Mouse (Mus musculus) limb, embryonic 12.5 days (tissue): ENCODE data around the gene Gm49394. TPM values are rescaled to one million over a fixed set of nuclear protein-coding genes. Genes with fewer than 3 reads are reported as not detected.

ENCODE experiments used
- ATAC-seq: fragments of 200-750 bp; cut with Nextera tagmentation; 2 replicates; pipeline ENCODE4 v1.8.0; 2017; ENCODE audit warnings: low read depth, moderate TSS enrichment; ENCODE audit not compliant: insufficient number of reproducible peaks, insufficient read depth, low FRiP score, low TSS enrichment
- H3K27ac ChIP-seq: fragments of 300-500 bp; sonication (generic); 2 replicates; pipeline ENCODE4 v1.5.1; 2016; ENCODE audit warnings: mild to moderate bottlenecking, moderate library complexity
- H3K27me3 ChIP-seq: fragments of 300-500 bp; sonication (generic); 2 replicates; pipeline ENCODE4 v1.6.1; 2016; ENCODE audit warnings: mild to moderate bottlenecking, moderate library complexity
- H3K36me3 ChIP-seq: fragments of 300-500 bp; sonication (generic); 2 replicates; pipeline ENCODE4 v1.6.1; 2016; ENCODE audit warnings: mild to moderate bottlenecking, moderate library complexity
- H3K4me1 ChIP-seq: fragments of 300-500 bp; sonication (generic); replicated peaks from 2 replicates; pipeline ENCODE4 v1.6.1; 2016
- H3K4me2 ChIP-seq: fragments of 300-500 bp; sonication (generic); 2 replicates; pipeline ENCODE4 v1.6.1; 2016; ENCODE audit warnings: mild to moderate bottlenecking, moderate library complexity
- H3K4me3 ChIP-seq: fragments of 300-500 bp; sonication (generic); replicated peaks from 2 replicates; pipeline ENCODE4 v1.5.1; 2016; ENCODE audit warnings: mild to moderate bottlenecking
- H3K9ac ChIP-seq: fragments of 300-500 bp; sonication (generic); replicated peaks from 2 replicates; pipeline ENCODE4 v1.6.1; 2016; ENCODE audit warnings: mild to moderate bottlenecking, moderate library complexity
- H3K9me3 ChIP-seq: fragments of 300-500 bp; sonication (generic); 2 replicates; pipeline ENCODE4 v1.6.1; 2016; ENCODE audit warnings: mild to moderate bottlenecking, moderate library complexity
- whole genome bisulfite sequencing: fragments of 180-500 bp; shearing (Covaris S2); methylation state at CpG from one replicate; pipeline ENCODE4 v1.1.7; 2016; 5-methylcytosine and 5-hydroxymethylcytosine counted together
- microRNA counts: library from miRNA; unstranded; fragments of <30 nt; microRNA quantifications from one replicate; lab custom pipeline; 2017
- microRNA-seq: library from miRNA; unstranded; fragments of <30 nt; microRNA quantifications from one replicate; pipeline ENCODE4, GENCODE M21; 2017
- polyA plus RNA-seq: library from polyadenylated mRNA; unstranded; fragments of >200 nt; fragmentation: Nextera tagmentation; extraction: Ambion mirVana; gene quantifications from 2 replicates; pipeline ENCODE4 v1.2.1, GENCODE M21; 2016

The Gm49394 gene
- polyA plus RNA-seq, 1 experiment from 2014 or later = not detected

GRCm38 (mm10) chr7:142622180-142622579, 47.6 kb downstream of the Gm49394 start:
- no peak overlapping the region for H3K9ac ChIP-seq
- ATAC-seq = no peak
- H3K27me3 ChIP-seq = no peaks in the 10 kb centered on the region
- H3K9me3 ChIP-seq = no peaks in the 10 kb centered on the region
- H3K27ac ChIP-seq = no peak overlapping the region
- 0 out of 2 replicates have a peak, but pooled peaks cover 12% of the 10 kb centered on the region for H3K36me3 ChIP-seq
- no peak overlapping the region for H3K4me2 ChIP-seq
- WGBS = 80% methylated on average over 4 of the region's 4 CpGs
- H3K4me3 ChIP-seq = no peak overlapping the region
- H3K4me1 ChIP-seq = no peaks in the 10 kb centered on the region

- Histone ChIP-seq H3K9ac (no peak overlapping the region), H3K36me3 (peaks cover 21% of the 10 kb centered on the region; the same call in 1 of the 2 replicates), H3K4me2 (no peak overlapping the region), H3K9me3 (no peaks in the 10 kb centered on the region), H3K4me1 (peaks cover 38% of the 10 kb centered on the region), H3K27me3 (no peaks in the 10 kb centered on the region), H3K27ac (peak overlapping the region; percentile 9; the same call in 1 of the 2 replicates), H3K4me3 (no peak overlapping the region)
- no peak for ATAC-seq
- 47% methylated on average over 2 of the region's 2 CpGs for WGBS
Measured at GRCm38 (mm10) chr7:142613077-142613476, 56.7 kb downstream of the Gm49394 start.

GRCm38 (mm10) chr7:142610627-142611406, 58.9 kb downstream of the Gm49394 start:
- 2% methylated on average over 12 of the region's 12 CpGs for WGBS
- H3K9me3 ChIP-seq = no peaks in the 10 kb centered on the region
- peak overlapping the region; percentile 16; the same call in 1 of the 2 replicates for H3K4me3 ChIP-seq
- H3K27me3 ChIP-seq = no peaks in the 10 kb centered on the region
- H3K4me2 ChIP-seq = peak overlapping the region; percentile 48
- peaks cover 8% of the 10 kb centered on the region; the same call in 1 of the 2 replicates for H3K36me3 ChIP-seq
- peak; percentile 88 for ATAC-seq
- H3K27ac ChIP-seq = peak overlapping the region; percentile 94
- peak overlapping the region; percentile 42; the same call in 1 of the 2 replicates for H3K9ac ChIP-seq
- H3K4me1 ChIP-seq = peaks cover 38% of the 10 kb centered on the region

GRCm38 (mm10) chr7:142600921-142601320, 68.8 kb downstream of the Gm49394 start:
- Histone ChIP-seq H3K9me3 (no peaks in the 10 kb centered on the region), H3K36me3 (no peaks in the 10 kb centered on the region), H3K4me2 (no peak overlapping the region), H3K27me3 (no peaks in the 10 kb centered on the region), H3K4me3 (no peak overlapping the region), H3K27ac (0 out of 2 replicates have a peak overlapping the region, but pooled peaks have one; percentile 43), H3K9ac (no peak overlapping the region), H3K4me1 (peaks cover 43% of the 10 kb centered on the region)
- no peak for ATAC-seq
- WGBS = 87% methylated on average over 2 of the region's 2 CpGs

MicroRNAs encoded within 50 kb of the gene (microRNA counts, 519-probe panel; counts per million panel counts)
- microRNA mmu-miR-483 (lab: Ali Mortazavi, UCI) = not detected

Small RNA genes lying within 50 kb of the gene (microRNA-seq; reads per million reads assigned to microRNA genes)
- 4,294 reads per million, percentile 89 among the genes with 10 or more reads in this experiment for gene Mir483

Other genes with a start within 250 kb of the Gm49394 start
- 0.60 TPM in 1 of 2 replicates, not detected in the other for gene Syt8, start 235.1 kb downstream of the Gm49394 start, polyA plus RNA-seq
- gene Tnni2, start 228.1 kb downstream of the Gm49394 start, polyA plus RNA-seq = 14.4 and 15.3 TPM in 2 replicates
- gene Lsp1, start 209.1 kb downstream of the Gm49394 start, polyA plus RNA-seq = 30.2 and 30.3 TPM in 2 replicates
- 14.3 and 17.3 TPM in 2 replicates for gene Tnnt3, start 171.1 kb downstream of the Gm49394 start, polyA plus RNA-seq
- 29.4 and 33.3 TPM in 2 replicates for gene Mrpl23, start 137.3 kb downstream of the Gm49394 start, polyA plus RNA-seq
- 815 and 938 TPM in 2 replicates for gene Igf2, start 3.1 kb downstream of the Gm49394 start, polyA plus RNA-seq
- not detected in 2 replicates for gene Ins2, start 73.4 kb upstream of the Gm49394 start, polyA plus RNA-seq